Mouse (Mus musculus): Measurements from ENCODE around the gene Ttc22. TPM values are rescaled to one million over a fixed set of nuclear protein-coding genes. Genes with fewer than 3 reads are reported as not detected.

Ttc22 gene
- polyA plus RNA-seq, 1 experiment from 2014 or later: 0.12 TPM

- H3K9me3 ChIP-seq (ENCODE audit: control insufficient read depth, low read length): no peaks in the 10 kb centered on the region
- H3K27me3 ChIP-seq (replicated peaks; ENCODE audit: control insufficient read depth, insufficient read depth, low read length): no peaks in the 10 kb centered on the region
- no peak overlapping the region for H3K9ac ChIP-seq (ENCODE audit: low read depth, low read length)
- 91% methylated on average over 10 of the region's 10 CpGs for WGBS
- peaks cover 5% of the 10 kb centered on the region for H3K4me1 ChIP-seq (replicated peaks; ENCODE audit: control insufficient read depth, insufficient read depth, low read length)
- peaks cover 17% of the 10 kb centered on the region for H3K36me3 ChIP-seq (ENCODE audit: control insufficient read depth, insufficient read depth, low read length)
- DNase-seq (ENCODE audit: low spot score) (no peak), ATAC-seq (replicated peaks; ENCODE audit: low FRiP score) (no peak)
- no peak overlapping the region for H3K4me2 ChIP-seq
- H3K4me3 ChIP-seq (ENCODE audit: low read depth, low read length): no peak overlapping the region
- H3K27ac ChIP-seq (ENCODE audit: low read depth, low read length): no peak overlapping the region
Measured at GRCm38 (mm10) chr4:106655681-106656080, 33.4 kb downstream of the Ttc22 start.

- Histone ChIP-seq H3K27ac (ENCODE audit: low read depth, low read length) (no peak overlapping the region), H3K4me3 (ENCODE audit: low read depth, low read length) (no peak overlapping the region), H3K27me3 (replicated peaks; ENCODE audit: control insufficient read depth, insufficient read depth, low read length) (no peaks in the 10 kb centered on the region), H3K36me3 (ENCODE audit: control insufficient read depth, insufficient read depth, low read length) (peaks cover 65% of the 10 kb centered on the region), H3K9ac (ENCODE audit: low read depth, low read length) (no peak overlapping the region), H3K4me1 (replicated peaks; ENCODE audit: control insufficient read depth, insufficient read depth, low read length) (no peaks in the 10 kb centered on the region), H3K4me2 (no peak overlapping the region), H3K9me3 (ENCODE audit: control insufficient read depth, low read length) (no peaks in the 10 kb centered on the region)
- ATAC-seq (replicated peaks; ENCODE audit: low FRiP score) (no peak), DNase-seq (ENCODE audit: low spot score) (no peak)
- 88% methylated on average over 5 of the region's 5 CpGs for WGBS
Measured at GRCm38 (mm10) chr4:106663956-106664470, 41.8 kb downstream of the Ttc22 start.

- Histone ChIP-seq H3K27me3 (replicated peaks; ENCODE audit: control insufficient read depth, insufficient read depth, low read length) (no peaks in the 10 kb centered on the region), H3K9ac (ENCODE audit: low read depth, low read length) (no peak overlapping the region), H3K4me1 (replicated peaks; ENCODE audit: control insufficient read depth, insufficient read depth, low read length) (no peaks in the 10 kb centered on the region), H3K4me2 (no peak overlapping the region), H3K4me3 (ENCODE audit: low read depth, low read length) (no peak overlapping the region), H3K27ac (ENCODE audit: low read depth, low read length) (no peak overlapping the region), H3K36me3 (ENCODE audit: control insufficient read depth, insufficient read depth, low read length) (peaks cover 65% of the 10 kb centered on the region), H3K9me3 (ENCODE audit: control insufficient read depth, low read length) (no peaks in the 10 kb centered on the region)
- 88% methylated on average over 6 of the region's 6 CpGs for WGBS
- no peak for ATAC-seq (replicated peaks; ENCODE audit: low FRiP score)
- DNase-seq (ENCODE audit: low spot score): no peak
Measured at GRCm38 (mm10) chr4:106664697-106665096, 42.5 kb downstream of the Ttc22 start.

GRCm38 (mm10) chr4:106665269-106665668 lies 43.0 kb downstream of the Ttc22 start:
- no peaks in the 10 kb centered on the region for H3K27me3 ChIP-seq (replicated peaks; ENCODE audit: control insufficient read depth, insufficient read depth, low read length)
- no peak for ATAC-seq (replicated peaks; ENCODE audit: low FRiP score)
- no peaks in the 10 kb centered on the region for H3K4me1 ChIP-seq (replicated peaks; ENCODE audit: control insufficient read depth, insufficient read depth, low read length)
- 96% methylated on average over 2 of the region's 2 CpGs for WGBS
- no peak overlapping the region for H3K4me3 ChIP-seq (ENCODE audit: low read depth, low read length)
- peaks cover 66% of the 10 kb centered on the region for H3K36me3 ChIP-seq (ENCODE audit: control insufficient read depth, insufficient read depth, low read length)
- H3K9me3 ChIP-seq (ENCODE audit: control insufficient read depth, low read length): no peaks in the 10 kb centered on the region
- H3K9ac ChIP-seq (ENCODE audit: low read depth, low read length): no peak overlapping the region
- DNase-seq (ENCODE audit: low spot score): no peak
- H3K4me2 ChIP-seq: no peak overlapping the region
- H3K27ac ChIP-seq (ENCODE audit: low read depth, low read length): no peak overlapping the region

GRCm38 (mm10) chr4:106665673-106666072 lies 43.4 kb downstream of the Ttc22 start:
- no peak for ATAC-seq (replicated peaks; ENCODE audit: low FRiP score)
- Histone ChIP-seq H3K9ac (ENCODE audit: low read depth, low read length) (no peak overlapping the region), H3K4me3 (ENCODE audit: low read depth, low read length) (no peak overlapping the region), H3K9me3 (ENCODE audit: control insufficient read depth, low read length) (no peaks in the 10 kb centered on the region), H3K27me3 (replicated peaks; ENCODE audit: control insufficient read depth, insufficient read depth, low read length) (no peaks in the 10 kb centered on the region), H3K27ac (ENCODE audit: low read depth, low read length) (no peak overlapping the region), H3K4me1 (replicated peaks; ENCODE audit: control insufficient read depth, insufficient read depth, low read length) (no peaks in the 10 kb centered on the region), H3K4me2 (no peak overlapping the region), H3K36me3 (ENCODE audit: control insufficient read depth, insufficient read depth, low read length) (peaks cover 66% of the 10 kb centered on the region)
- no peak for DNase-seq (ENCODE audit: low spot score)
- 89% methylated on average over 10 of the region's 10 CpGs for WGBS

GRCm38 (mm10) chr4:106666546-106666945 lies 44.3 kb downstream of the Ttc22 start:
- Histone ChIP-seq H3K36me3 (ENCODE audit: control insufficient read depth, insufficient read depth, low read length) (peaks cover 70% of the 10 kb centered on the region), H3K4me3 (ENCODE audit: low read depth, low read length) (no peak overlapping the region), H3K4me2 (no peak overlapping the region), H3K27me3 (replicated peaks; ENCODE audit: control insufficient read depth, insufficient read depth, low read length) (no peaks in the 10 kb centered on the region), H3K9ac (ENCODE audit: low read depth, low read length) (no peak overlapping the region), H3K4me1 (replicated peaks; ENCODE audit: control insufficient read depth, insufficient read depth, low read length) (no peaks in the 10 kb centered on the region), H3K27ac (ENCODE audit: low read depth, low read length) (no peak overlapping the region), H3K9me3 (ENCODE audit: control insufficient read depth, low read length) (no peaks in the 10 kb centered on the region)
- DNase-seq (ENCODE audit: low spot score) (no peak), ATAC-seq (replicated peaks; ENCODE audit: low FRiP score) (no peak)
- WGBS: 89% methylated on average over 2 of the region's 2 CpGs

GRCm38 (mm10) chr4:106676749-106677148 lies 54.5 kb downstream of the Ttc22 start:
- no peak overlapping the region for H3K9ac ChIP-seq (ENCODE audit: low read depth, low read length)
- no peaks in the 10 kb centered on the region for H3K27me3 ChIP-seq (replicated peaks; ENCODE audit: control insufficient read depth, insufficient read depth, low read length)
- peaks cover 19% of the 10 kb centered on the region for H3K4me1 ChIP-seq (replicated peaks; ENCODE audit: control insufficient read depth, insufficient read depth, low read length)
- no peak overlapping the region for H3K27ac ChIP-seq (ENCODE audit: low read depth, low read length)
- no peak for ATAC-seq (replicated peaks; ENCODE audit: low FRiP score)
- peaks cover 24% of the 10 kb centered on the region for H3K36me3 ChIP-seq (ENCODE audit: control insufficient read depth, insufficient read depth, low read length)
- H3K4me2 ChIP-seq: no peak overlapping the region
- H3K9me3 ChIP-seq (ENCODE audit: control insufficient read depth, low read length): no peaks in the 10 kb centered on the region
- 85% methylated on average over 5 of the region's 5 CpGs for WGBS
- no peak overlapping the region for H3K4me3 ChIP-seq (ENCODE audit: low read depth, low read length)
- DNase-seq (ENCODE audit: low spot score): no peak

GRCm38 (mm10) chr4:106678442-106679118 lies 56.3 kb downstream of the Ttc22 start, which contains the start of gene Ttc4:
Gene Ttc4 (minus strand): TSS chr4:106678944.
- Histone ChIP-seq H3K36me3 (ENCODE audit: control insufficient read depth, insufficient read depth, low read length) (peaks cover 11% of the 10 kb centered on the region), H3K4me3 (ENCODE audit: low read depth, low read length) (peak within 1 kb of the TSS; percentile 84), H3K27me3 (replicated peaks; ENCODE audit: control insufficient read depth, insufficient read depth, low read length) (no peaks in the 10 kb centered on the region), H3K4me1 (replicated peaks; ENCODE audit: control insufficient read depth, insufficient read depth, low read length) (peaks cover 19% of the 10 kb centered on the region), H3K9ac (ENCODE audit: low read depth, low read length) (peak within 1 kb of the TSS; percentile 82), H3K4me2 (peak within 1 kb of the TSS; percentile 80), H3K27ac (ENCODE audit: low read depth, low read length) (peak within 1 kb of the TSS; percentile 72; the same call in 1 of the 2 replicates), H3K9me3 (ENCODE audit: control insufficient read depth, low read length) (no peaks in the 10 kb centered on the region)
- peak; percentile 99 for ATAC-seq (replicated peaks; ENCODE audit: low FRiP score)
- under 1% methylated on average over 43 of the region's 43 CpGs for WGBS
- peak; percentile 96 for DNase-seq (ENCODE audit: low spot score)

GRCm38 (mm10) chr4:106679152-106679551 lies 56.9 kb downstream of the Ttc22 start:
- Histone ChIP-seq H3K4me1 (replicated peaks; ENCODE audit: control insufficient read depth, insufficient read depth, low read length) (peaks cover 19% of the 10 kb centered on the region), H3K9ac (ENCODE audit: low read depth, low read length) (0 out of 2 replicates have a peak overlapping the region, but pooled peaks have one; percentile 12), H3K36me3 (ENCODE audit: control insufficient read depth, insufficient read depth, low read length) (peaks cover 9% of the 10 kb centered on the region), H3K9me3 (ENCODE audit: control insufficient read depth, low read length) (no peaks in the 10 kb centered on the region), H3K4me3 (ENCODE audit: low read depth, low read length) (peak overlapping the region; percentile 84), H3K4me2 (peak overlapping the region; percentile 41), H3K27ac (ENCODE audit: low read depth, low read length) (no peak overlapping the region), H3K27me3 (replicated peaks; ENCODE audit: control insufficient read depth, insufficient read depth, low read length) (no peaks in the 10 kb centered on the region)
- ATAC-seq (replicated peaks; ENCODE audit: low FRiP score) (peak; percentile 30), DNase-seq (ENCODE audit: low spot score) (no peak)
- 39% methylated on average over 3 of the region's 3 CpGs for WGBS

All from liver, embryonic 11.5 days (tissue).